Mouse (Mus musculus) lung, embryonic 14.5 days (tissue): Measurements from ENCODE around the gene Ptcd1. TPM values are rescaled to one million over a fixed set of nuclear protein-coding genes. Genes with fewer than 3 reads are reported as not detected.
"Not testable (repeated sequence)": the region's sequence is repeated elsewhere in the genome, so short reads cannot be mapped to it uniquely, and the experiment has no call there.

Experiments used
- ATAC-seq: fragments of 200-750 bp; cut with Nextera tagmentation; 2 replicates; pipeline ENCODE4 v1.8.0; 2017; ENCODE audit warnings: mild to moderate bottlenecking, moderate TSS enrichment, moderate library complexity; ENCODE audit not compliant: insufficient read depth
- DNase-seq: peaks from one replicate; pipeline ENCODE4 v3.0.0-alpha.2; 2015
- H3K27ac ChIP-seq: fragments of 300-500 bp; sonication (generic); 2 replicates; pipeline ENCODE4 v1.5.1; 2014; ENCODE audit warnings: low read depth, mild to moderate bottlenecking, moderate library complexity
- H3K27me3 ChIP-seq: fragments of 300-500 bp; sonication (generic); 2 replicates; pipeline ENCODE4 v1.6.1; 2014; ENCODE audit warnings: low read length, control low read depth; ENCODE audit not compliant: insufficient read depth
- H3K36me3 ChIP-seq: fragments of 300-500 bp; sonication (generic); 2 replicates; pipeline ENCODE4 v1.6.1; 2014; ENCODE audit warnings: control low read depth; ENCODE audit not compliant: insufficient read depth
- H3K4me1 ChIP-seq: fragments of 300-500 bp; sonication (generic); 2 replicates; pipeline ENCODE4 v1.6.1; 2014; ENCODE audit warnings: antibody characterized with exemption, control low read depth; ENCODE audit not compliant: insufficient read depth
- H3K4me2 ChIP-seq: fragments of 300-500 bp; sonication (generic); 2 replicates; pipeline ENCODE4 v1.6.1; 2014; ENCODE audit warnings: mild to moderate bottlenecking
- H3K4me3 ChIP-seq: fragments of 300-500 bp; sonication (generic); 2 replicates; pipeline ENCODE4 v1.5.1; 2014; ENCODE audit warnings: low read depth, low read length
- H3K9ac ChIP-seq: fragments of 300-500 bp; sonication (generic); 2 replicates; pipeline ENCODE4 v1.6.1; 2014
- H3K9me3 ChIP-seq: fragments of 300-500 bp; sonication (generic); 2 replicates; pipeline ENCODE4 v1.6.1; 2016; ENCODE audit warnings: low read depth, low read length, control low read depth
- CTCF ChIP-seq: IDR thresholded peaks from 2 replicates; pipeline ENCODE4 v1.5.1; 2016; ENCODE audit warnings: antibody characterized with exemption, low read depth
- WGBS: fragments of 180-500 bp; shearing (Covaris S2); extraction: QIAGEN DNeasy Blood & Tissue Kit; methylation state at CpG from one replicate; pipeline ENCODE4 v1.1.7; 2014; 5-methylcytosine and 5-hydroxymethylcytosine counted together
- polyA plus RNA-seq: library from polyadenylated mRNA; unstranded; fragments of >200 nt; fragmentation: Nextera tagmentation; extraction: Ambion mirVana; gene quantifications from 2 replicates; pipeline ENCODE4 v1.2.1, GENCODE M21; 2014

Ptcd1 gene
- polyA plus RNA-seq, 1 experiment from 2014 or later, result 13.0 TPM

DNA sequence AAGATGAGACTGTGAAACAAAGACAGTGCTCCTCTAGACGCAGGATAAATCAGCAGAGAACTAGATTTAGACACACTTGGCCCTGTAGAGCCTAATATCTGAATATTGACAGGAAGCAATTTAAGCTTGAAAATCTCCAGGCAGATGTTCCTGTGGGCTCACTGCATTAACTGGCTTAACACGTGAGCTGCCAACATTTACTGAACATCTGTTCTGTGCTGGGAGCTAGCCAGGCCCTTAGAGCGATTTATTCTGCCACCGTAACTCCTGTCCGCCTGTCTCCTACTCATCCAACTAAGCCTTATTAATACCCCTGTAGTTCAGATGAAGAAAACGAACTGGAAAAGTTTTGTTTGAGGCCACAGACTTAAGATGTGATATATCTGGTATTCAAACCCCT lies 28.1 kb downstream of the Ptcd1 start:
- Histone ChIP-seq H3K36me3 (peaks cover 57% of the 10 kb centered on the region), H3K4me3 (peak overlapping the region; percentile 96), H3K9ac (peak overlapping the region; percentile 90), H3K27ac (no peak overlapping the region), H3K27me3 (no peaks in the 10 kb centered on the region), H3K4me1 (0 out of 2 replicates have a peak, but pooled peaks cover 3% of the 10 kb centered on the region), H3K4me2 (peak overlapping the region; percentile 94), H3K9me3 (no peaks in the 10 kb centered on the region)
- TF ChIP-seq CTCF, result no peak
- DNase-seq (peak; percentile 48), ATAC-seq (no peak)
- WGBS, result 10% methylated on average over 6 of the region's 6 CpGs

DNA sequence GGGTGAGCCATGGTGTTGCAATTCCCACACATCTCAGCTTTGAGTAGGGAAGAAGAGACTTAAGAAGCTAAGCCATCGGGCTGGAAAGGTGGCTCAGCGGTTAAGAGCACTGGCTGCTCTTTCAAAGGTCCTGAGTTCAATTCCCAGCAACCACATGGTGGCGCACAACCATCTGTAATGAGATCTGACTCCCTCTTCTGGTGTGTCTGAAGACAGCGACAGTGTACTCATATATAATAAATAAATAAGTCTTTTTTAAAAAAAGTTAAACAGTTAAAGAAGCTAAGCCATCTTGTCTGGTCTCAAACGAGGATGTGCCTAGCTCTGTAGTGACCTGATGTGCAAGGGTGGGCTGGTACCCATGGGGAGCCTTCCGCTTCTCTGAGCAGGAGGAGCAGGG lies 33.6 kb downstream of the Ptcd1 start:
- peak; percentile 35 for TF ChIP-seq CTCF
- 89% methylated on average over 6 of the region's 6 CpGs for WGBS
- not testable (repeated sequence) for H3K27me3 ChIP-seq, H3K4me1 ChIP-seq, H3K4me2 ChIP-seq, DNase-seq, H3K9ac ChIP-seq, H3K27ac ChIP-seq, H3K9me3 ChIP-seq, ATAC-seq, H3K4me3 ChIP-seq
- peaks cover 84% of the 10 kb centered on the region for H3K36me3 ChIP-seq

DNA sequence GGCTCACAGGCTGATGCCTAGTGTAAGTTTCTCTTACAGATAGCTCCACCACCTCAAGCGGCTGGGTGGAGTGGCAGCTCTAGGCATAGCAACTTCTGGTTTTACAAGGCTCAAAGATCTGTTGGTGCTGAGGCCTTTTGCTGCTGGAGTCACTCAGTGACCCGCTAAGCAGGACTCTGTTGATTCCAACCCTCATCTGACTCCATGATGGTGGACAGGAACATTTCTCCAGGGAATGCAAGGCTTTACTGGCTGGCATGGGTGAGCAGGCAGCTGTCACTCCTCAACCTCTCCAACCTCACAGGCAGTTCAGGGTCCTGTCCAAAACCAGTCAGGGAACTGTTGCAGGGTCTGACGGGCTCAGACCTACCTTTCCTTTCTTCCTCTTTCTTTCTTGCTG lies 35.9 kb downstream of the Ptcd1 start:
- Histone ChIP-seq H3K4me2 (no peak overlapping the region), H3K27me3 (no peaks in the 10 kb centered on the region), H3K9ac (no peak overlapping the region), H3K27ac (no peak overlapping the region), H3K4me1 (no peaks in the 10 kb centered on the region), H3K36me3 (peaks cover 97% of the 10 kb centered on the region), H3K4me3 (no peak overlapping the region), H3K9me3 (no peaks in the 10 kb centered on the region)
- DNase-seq, result no peak
- 88% methylated on average over 3 of the region's 3 CpGs for WGBS
- no peak for ATAC-seq
- no peak for TF ChIP-seq CTCF

DNA sequence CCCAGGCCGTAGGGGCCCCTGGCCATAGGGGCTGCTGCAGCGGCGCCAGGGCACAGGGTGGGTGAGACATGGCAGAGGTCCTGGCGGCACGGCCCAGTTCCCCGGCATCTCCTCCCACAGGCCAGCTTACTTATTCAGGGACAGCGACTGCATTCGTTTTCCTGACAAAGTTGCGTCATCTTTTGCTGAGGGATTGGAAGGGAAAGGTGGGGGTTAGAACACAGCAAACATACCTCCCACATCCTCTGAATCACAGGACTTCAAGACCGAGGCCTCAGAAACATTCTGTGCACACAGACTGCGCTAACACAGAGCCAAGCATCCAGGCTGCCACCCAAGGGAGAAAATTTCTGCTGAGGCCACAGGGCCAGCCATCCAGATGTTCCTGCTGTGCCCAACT lies 36.7 kb downstream of the Ptcd1 start:
- Histone ChIP-seq H3K9ac (no peak overlapping the region), H3K9me3 (no peaks in the 10 kb centered on the region), H3K36me3 (peaks cover 96% of the 10 kb centered on the region), H3K27me3 (no peaks in the 10 kb centered on the region), H3K27ac (no peak overlapping the region), H3K4me1 (no peaks in the 10 kb centered on the region), H3K4me2 (no peak overlapping the region), H3K4me3 (no peak overlapping the region)
- WGBS, result 78% methylated on average over 11 of the region's 11 CpGs
- TF ChIP-seq CTCF, result no peak
- DNase-seq (no peak), ATAC-seq (no peak)

DNA sequence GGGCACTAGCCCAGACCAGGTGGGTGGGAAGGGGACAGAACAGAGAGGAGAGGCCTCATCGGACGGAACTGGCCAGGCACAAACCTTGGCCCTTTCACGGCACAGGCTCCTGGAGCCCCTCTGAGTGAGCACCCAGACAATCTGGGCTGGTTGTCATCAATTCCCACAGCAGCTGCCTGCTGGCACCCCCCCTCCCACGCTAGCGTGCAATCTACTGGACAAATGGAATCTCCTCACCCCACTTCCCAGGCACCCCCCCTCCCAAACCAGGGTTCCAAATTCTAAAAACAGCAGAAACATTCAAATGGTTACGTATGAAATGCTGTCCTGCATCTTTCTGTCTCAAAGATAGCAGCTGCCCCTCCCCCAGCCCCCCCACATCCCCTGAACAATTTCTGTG lies 37.1 kb downstream of the Ptcd1 start:
- H3K4me3 ChIP-seq, result not testable (repeated sequence)

DNA sequence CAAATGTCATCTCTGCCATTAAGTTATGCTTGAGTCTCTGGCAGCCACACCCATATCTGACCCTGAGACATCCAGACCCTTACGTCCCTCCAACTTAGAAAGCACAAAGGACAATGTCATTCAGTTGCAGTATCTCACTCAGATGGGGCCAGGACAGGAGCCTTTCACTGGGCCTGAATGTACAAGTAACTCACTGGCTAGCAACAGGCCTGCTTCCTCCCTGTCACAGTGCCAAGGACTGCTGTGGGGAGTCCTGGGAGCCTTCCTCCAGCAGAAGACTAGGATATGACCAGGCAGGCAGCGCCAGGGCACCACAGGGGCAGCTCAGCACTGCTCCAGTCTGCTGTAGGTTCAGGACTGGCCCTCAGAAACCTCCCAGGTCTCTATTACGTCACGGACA lies 37.8 kb downstream of the Ptcd1 start:
- Histone ChIP-seq H3K9ac (no peak overlapping the region), H3K27ac (no peak overlapping the region)
- no peak for TF ChIP-seq CTCF

More for the DNA sequence above, 37.1 kb downstream of the Ptcd1 start:
- H3K9ac ChIP-seq, DNase-seq, ATAC-seq, H3K4me2 ChIP-seq, H3K4me1 ChIP-seq, H3K27ac ChIP-seq, H3K9me3 ChIP-seq, H3K27me3 ChIP-seq: not testable (repeated sequence)
- peaks cover 96% of the 10 kb centered on the region for H3K36me3 ChIP-seq
- 89% methylated on average over 6 of the region's 6 CpGs for WGBS

DNA sequence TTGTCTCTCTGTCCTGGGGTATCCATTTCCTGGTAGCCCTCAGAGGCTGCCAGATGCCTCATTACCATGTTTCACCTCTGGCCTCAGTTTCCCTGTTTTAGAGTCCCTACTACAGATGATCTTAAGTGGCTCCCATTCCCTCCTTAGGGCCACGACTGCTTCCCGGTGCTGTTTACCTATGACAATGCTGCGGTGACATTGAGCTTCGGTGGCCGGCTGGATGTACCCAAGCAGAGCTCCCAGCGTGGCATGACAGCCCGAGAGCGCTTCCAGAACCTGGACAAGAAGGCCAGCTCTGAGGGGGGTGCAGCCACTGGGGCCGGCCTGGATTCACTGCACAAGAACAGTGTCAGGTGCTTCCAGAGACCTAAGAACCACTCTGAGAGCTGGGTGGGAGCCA lies 40.3 kb downstream of the Ptcd1 start:
- no peak overlapping the region for H3K4me3 ChIP-seq
- no peaks in the 10 kb centered on the region for H3K4me1 ChIP-seq
- 94% methylated on average over 9 of the region's 9 CpGs for WGBS
- no peak for TF ChIP-seq CTCF
- ATAC-seq (no peak), DNase-seq (no peak)
- peaks cover 94% of the 10 kb centered on the region for H3K36me3 ChIP-seq
- H3K4me2 ChIP-seq, result no peak overlapping the region
- no peaks in the 10 kb centered on the region for H3K9me3 ChIP-seq
- H3K27me3 ChIP-seq, result no peaks in the 10 kb centered on the region
- H3K27ac ChIP-seq, result no peak overlapping the region
- H3K9ac ChIP-seq, result no peak overlapping the region

More for the DNA sequence above, 37.8 kb downstream of the Ptcd1 start:
- ATAC-seq (no peak), DNase-seq (no peak)
- H3K9me3 ChIP-seq, result no peaks in the 10 kb centered on the region
- H3K36me3 ChIP-seq, result peaks cover 96% of the 10 kb centered on the region
- WGBS, result 91% methylated on average over 4 of the region's 4 CpGs
- H3K4me2 ChIP-seq, result no peak overlapping the region
- no peaks in the 10 kb centered on the region for H3K4me1 ChIP-seq
- no peaks in the 10 kb centered on the region for H3K27me3 ChIP-seq
- H3K4me3 ChIP-seq, result no peak overlapping the region

DNA sequence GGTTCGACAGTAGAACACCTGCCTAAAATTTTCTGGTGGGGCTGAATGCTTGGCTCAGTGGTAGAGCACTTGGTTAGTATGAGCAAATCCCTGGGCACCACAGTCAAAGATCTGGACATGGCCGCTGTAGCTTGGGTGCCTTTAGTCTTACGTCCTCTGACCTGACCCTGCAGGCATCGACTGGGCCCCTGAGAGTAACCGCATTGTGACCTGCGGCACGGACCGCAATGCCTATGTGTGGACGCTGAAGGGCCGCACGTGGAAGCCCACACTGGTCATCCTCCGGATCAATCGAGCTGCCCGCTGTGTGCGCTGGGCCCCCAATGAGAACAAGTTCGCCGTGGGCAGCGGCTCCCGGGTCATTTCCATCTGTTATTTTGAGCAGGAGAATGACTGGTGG lies 43.5 kb downstream of the Ptcd1 start:
- no peak overlapping the region for H3K4me2 ChIP-seq
- H3K4me1 ChIP-seq, result no peaks in the 10 kb centered on the region
- H3K9ac ChIP-seq, result no peak overlapping the region
- H3K36me3 ChIP-seq, result peaks cover 65% of the 10 kb centered on the region
- H3K9me3 ChIP-seq, result no peaks in the 10 kb centered on the region
- no peak for ATAC-seq
- WGBS, result 91% methylated on average over 19 of the region's 19 CpGs
- no peak overlapping the region for H3K4me3 ChIP-seq
- no peak overlapping the region for H3K27ac ChIP-seq
- TF ChIP-seq CTCF, result no peak
- DNase-seq, result no peak
- H3K27me3 ChIP-seq, result no peaks in the 10 kb centered on the region
